Comparison of ENCODE assay signal across 8 mouse cellular contexts in genomic region chr8:73353794-73354179, GRCm38 (mm10). TPM values are rescaled to one million over a fixed set of nuclear protein-coding genes. Genes with fewer than 3 reads are reported as not detected.
DNase-seq lines count a peak whose midpoint lies in the region; ATAC-seq and TF ChIP-seq lines count a peak whose summit lies in the region.

No protein-coding gene starts in this region.

- peak overlapping the region; percentile 81 for H3K4me2 ChIP-seq in embryonic facial prominence, embryonic 14.5 days (ENCODE audit: low read depth, low read length)
- H3K4me2 ChIP-seq in myocyte (ENCODE audit: low read depth), result peak overlapping the region; percentile 87

- no peaks in the 10 kb centered on the region for H3K36me3 ChIP-seq in embryonic facial prominence, embryonic 14.5 days (ENCODE audit: control insufficient read depth, insufficient read depth, low read length)
- no peaks in the 10 kb centered on the region for H3K36me3 ChIP-seq in myocyte (ENCODE audit: control insufficient read depth, insufficient read depth)

- no peak for DNase-seq in layer of hippocampus, adult 2 months (ENCODE audit: low spot score in 2 of 2)
- no peak for DNase-seq in layer of hippocampus, postnatal 10 days (ENCODE audit: low spot score in 2 of 2)
- DNase-seq in embryonic facial prominence, embryonic 14.5 days (ENCODE audit: low spot score), result no peak
- no peak for DNase-seq in urinary bladder, postnatal 14 days (ENCODE audit: low spot score)
- DNase-seq in right cerebral cortex, postnatal 25 days, result no peak
- no peak for DNase-seq in embryo, embryonic 10.5 days (ENCODE audit: low spot score)

- under 1% methylated on average over 15 of the region's 16 CpGs for WGBS in embryonic facial prominence, embryonic 14.5 days

- H3K79me2 ChIP-seq in myocyte (ENCODE audit: control insufficient read depth, insufficient read depth), result peaks cover 39% of the 10 kb centered on the region

- peak overlapping the region; percentile 83 for H3K4me3 ChIP-seq in layer of hippocampus, adult 2 months
- peak overlapping the region; percentile 84 for H3K4me3 ChIP-seq in embryonic facial prominence, embryonic 14.5 days (ENCODE audit: low read depth, low read length)
- H3K4me3 ChIP-seq in myocyte, result peak overlapping the region; percentile 74

- H3K27ac ChIP-seq in layer of hippocampus, adult 2 months, result peak overlapping the region; percentile 97
- peak overlapping the region; percentile 65 for H3K27ac ChIP-seq in embryonic facial prominence, embryonic 14.5 days (replicated peaks; ENCODE audit: low read depth, low read length)

- TF ChIP-seq CTCF in layer of hippocampus, adult 2 months (conservative IDR thresholded peaks at IDR 0.05), result no peak

- no peaks in the 10 kb centered on the region for H3K9me3 ChIP-seq in embryonic facial prominence, embryonic 14.5 days (ENCODE audit: control insufficient read depth, low read length)

- H3ac ChIP-seq in myocyte (ENCODE audit: control insufficient read depth, insufficient read length), result peak overlapping the region; percentile 81

- peak overlapping the region; percentile 62 for H3K9ac ChIP-seq in embryonic facial prominence, embryonic 14.5 days (ENCODE audit: low read depth, low read length)

- H3K27me3 ChIP-seq in embryonic facial prominence, embryonic 14.5 days (replicated peaks; ENCODE audit: control insufficient read depth, insufficient read depth, low read length), result no peaks in the 10 kb centered on the region
- no peaks in the 10 kb centered on the region for H3K27me3 ChIP-seq in myocyte (ENCODE audit: control insufficient read depth, insufficient read depth, insufficient read length)

- H3K4me1 ChIP-seq in embryonic facial prominence, embryonic 14.5 days (ENCODE audit: control insufficient read depth, insufficient read depth, low read length), result peaks cover 23% of the 10 kb centered on the region

- no peak for TF ChIP-seq POLR2A in myocyte (IDR thresholded peaks at IDR 0.05; ENCODE audit: insufficient read length, low read depth)

- peak; percentile 22 for ATAC-seq in embryonic facial prominence, embryonic 14.5 days (ENCODE audit: low read depth)
- ATAC-seq in inflammation-experienced regulatory T-cells, adult 6 months, result peak; percentile 1

TF ChIP-seq in myocyte, 11 proteins besides CTCF, POLR2A, EP300 and RAD21:
- TF ChIP-seq USF1 (IDR thresholded peaks at IDR 0.05; ENCODE audit: low read depth) (no peak), TCF3 (IDR thresholded peaks at IDR 0.05; ENCODE audit: insufficient read length, low read depth) (no peak), REST (IDR thresholded peaks at IDR 0.05; ENCODE audit: insufficient read depth, insufficient read length) (no peak), POLR2AphosphoS2 (IDR thresholded peaks at IDR 0.05; ENCODE audit: insufficient read length, low read depth) (no peak), MYOD1 (IDR thresholded peaks at IDR 0.05; ENCODE audit: control insufficient read depth in 1 of 3, insufficient read length in 2 of 3, low read depth in 2 of 3) (no peak), MYOG (IDR thresholded peaks at IDR 0.05; ENCODE audit: control insufficient read depth in 1 of 3, insufficient read depth in 1 of 3, insufficient read length in 2 of 3, low read depth in 2 of 3) (no peak), E2F4 (IDR thresholded peaks at IDR 0.05; ENCODE audit: insufficient read depth) (no peak), SRF (IDR thresholded peaks at IDR 0.05; ENCODE audit: control insufficient read depth, insufficient read length, low read depth) (no peak), MAX (IDR thresholded peaks at IDR 0.05; ENCODE audit: low read depth) (no peak)

RNA-seq across cellular contexts. Expression of gene Large1, which starts 0.4 kb away (rescaled TPM):
- total RNA-seq in layer of hippocampus, adult 2 months (2021), result 100 to 1,000 TPM; 148 to 155 TPM
- 100 to 1,000 TPM; 138 to 149 TPM for total RNA-seq in layer of hippocampus, postnatal 10 days (2021)
- polyA plus RNA-seq in embryonic facial prominence, embryonic 14.5 days (2014; fragmentation: Nextera tagmentation; extraction: Ambion mirVana), result 12.5 and 12.9 TPM in 2 replicates
- under 1 TPM in 1 of 3 experiments, not detected in 2; 0.51 TPM for polyA plus RNA-seq in inflammation-experienced regulatory T-cells, adult 6 months (2017; shearing (Covaris generic))
- polyA plus RNA-seq in myocyte (2012; fragmentation: generic; extraction: Trizol), result 23.2 TPM
